Mouse (Mus musculus) CH12.LX (cell line): Measurements from ENCODE around the gene Olfr145.

Source experiments
- BHLHE40 ChIP-seq: IDR thresholded peaks from 2 replicates; pipeline ENCODE4 v1.6.1; 2011; ENCODE audit warnings: mild to moderate bottlenecking, low read depth, low read length, improper control_type of control experiment
- CHD1 ChIP-seq: IDR thresholded peaks from 2 replicates; pipeline ENCODE4 v1.6.1; 2012; ENCODE audit warnings: low read depth, low read length, improper control_type of control experiment, inconsistent platforms
- CHD2 ChIP-seq: IDR thresholded peaks from 2 replicates; pipeline ENCODE4 v1.6.1; 2011; ENCODE audit warnings: low read length, improper control_type of control experiment
- CTCF ChIP-seq, 2 experiments: IDR thresholded peaks in 1 of 2; conservative IDR thresholded peaks in 1 of 2; 2 replicates each; pipeline ENCODE4 v1.5.1; 2011 to 2012; ENCODE audit warnings: low read depth in 2 of 2, low read length in 2 of 2, improper control_type of control experiment in 1 of 2, inconsistent platforms in 1 of 2, mild to moderate bottlenecking in 1 of 2, moderate library complexity in 1 of 2
- E2F4 ChIP-seq: IDR thresholded peaks from 2 replicates; pipeline ENCODE4 v1.6.1; 2011; ENCODE audit warnings: low read depth, low read length, improper control_type of control experiment; ENCODE audit not compliant: insufficient replicate concordance
- IRF4 ChIP-seq: IDR thresholded peaks from 2 replicates; pipeline ENCODE4 v1.6.1; 2014; ENCODE audit warnings: low read depth, mild to moderate bottlenecking, inconsistent platforms, low read length, improper control_type of control experiment
- KAT2A ChIP-seq: IDR thresholded peaks from 2 replicates; pipeline ENCODE4 v1.6.1; 2012; ENCODE audit warnings: low read length, improper control_type of control experiment, inconsistent platforms; ENCODE audit not compliant: insufficient replicate concordance
- MAFK ChIP-seq: IDR thresholded peaks from 2 replicates; pipeline ENCODE4 v1.6.1; 2011; ENCODE audit warnings: low read length, improper control_type of control experiment; ENCODE audit not compliant: insufficient replicate concordance
- MAZ ChIP-seq: IDR thresholded peaks from 2 replicates; pipeline ENCODE4 v1.6.1; 2012; ENCODE audit warnings: low read depth, mild to moderate bottlenecking, inconsistent platforms, low read length, improper control_type of control experiment, moderate library complexity
- MEF2A ChIP-seq: IDR thresholded peaks from 2 replicates; pipeline ENCODE4 v1.6.1; 2014; ENCODE audit warnings: low read depth, mild to moderate bottlenecking, inconsistent platforms, low read length, improper control_type of control experiment, borderline replicate concordance
- NRF1 ChIP-seq: IDR thresholded peaks from 2 replicates; pipeline ENCODE4 v1.6.1; 2014; ENCODE audit warnings: low read depth, mild to moderate bottlenecking, inconsistent platforms, low read length, improper control_type of control experiment, moderate library complexity
- POLR2A ChIP-seq: IDR thresholded peaks from 2 replicates; pipeline ENCODE4 v1.6.1; 2011; ENCODE audit warnings: low read depth, mild to moderate bottlenecking, improper control_type of control experiment, low read length
- TCF12 ChIP-seq: IDR thresholded peaks from 2 replicates; pipeline ENCODE4 v1.6.1; 2014; ENCODE audit warnings: low read depth, mild to moderate bottlenecking, inconsistent platforms, low read length, improper control_type of control experiment
- USF1 ChIP-seq: IDR thresholded peaks from 2 replicates; pipeline ENCODE4 v1.6.1; 2014; ENCODE audit warnings: low read depth, mild to moderate bottlenecking, inconsistent platforms, low read length, improper control_type of control experiment

DNA sequence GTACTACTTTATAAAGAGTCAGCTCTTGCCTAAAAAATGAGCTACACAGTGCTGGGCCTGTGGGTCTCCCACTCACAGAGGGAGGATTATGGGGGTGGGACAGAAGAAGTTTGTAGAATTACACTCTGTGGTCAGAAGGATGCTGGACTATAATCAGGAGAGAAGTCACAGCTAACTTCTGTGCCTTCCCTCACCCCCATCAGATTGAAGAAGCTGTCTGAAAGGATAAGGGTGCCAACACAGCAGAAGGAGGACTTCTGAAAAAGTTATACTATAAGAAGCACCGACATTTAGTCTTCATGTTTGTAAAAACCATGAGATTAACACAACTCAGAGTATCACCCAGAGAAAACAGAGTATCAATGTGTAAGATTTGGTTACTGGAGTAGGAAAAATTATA, 25.4 kb upstream of the Olfr145 start:
- TF ChIP-seq CTCF (conservative IDR thresholded peaks at IDR 0.05 in 1 of 2, IDR thresholded peaks at IDR 0.05 in 1 of 2; ENCODE audit: low read depth in 2 of 2, low read length in 2 of 2) (no peak), KAT2A (no peak), MAFK (no peak), E2F4 (no peak), TCF12 (no peak), POLR2A (no peak), NRF1 (no peak), MEF2A (no peak), BHLHE40 (no peak), IRF4 (no peak), MAZ (no peak), CHD2 (no peak), USF1 (no peak), CHD1 (no peak)
